Mouse (Mus musculus) brain, embryonic 18.5 days (tissue): Measurements from ENCODE around the gene Il1r2.

Source experiments
- DNase-seq: peaks from one replicate; pipeline ENCODE4 v3.0.0-alpha.2; 2012; ENCODE audit warnings: low read depth, low spot score

The Il1r2 gene

GRCm38 (mm10) chr1:40073779-40074178 lies at the start of gene Il1r2:
Gene Il1r2 (plus strand): TSS chr1:40074079.
- no peak for DNase-seq

GRCm38 (mm10) chr1:40024554-40025320 lies 49.1 kb upstream of the Il1r2 start:
- no peak for DNase-seq

- no peak for DNase-seq
Observed at GRCm38 (mm10) chr1:40025416-40025815, 48.5 kb upstream of the Il1r2 start.

- DNase-seq = no peak
Observed at GRCm38 (mm10) chr1:40027116-40027620, 46.7 kb upstream of the Il1r2 start.

GRCm38 (mm10) chr1:40028207-40028998 lies 45.5 kb upstream of the Il1r2 start:
- DNase-seq = no peak

- no peak for DNase-seq
Observed at GRCm38 (mm10) chr1:40029597-40029996, 44.3 kb upstream of the Il1r2 start.

- DNase-seq = no peak
Observed at GRCm38 (mm10) chr1:40030287-40030975, 43.4 kb upstream of the Il1r2 start.

- no peak for DNase-seq
Observed at GRCm38 (mm10) chr1:40030976-40031356, 42.9 kb upstream of the Il1r2 start.

GRCm38 (mm10) chr1:40031626-40032025 lies 42.3 kb upstream of the Il1r2 start:
- DNase-seq = no peak

GRCm38 (mm10) chr1:40033315-40033714 lies 40.6 kb upstream of the Il1r2 start:
- no peak for DNase-seq

GRCm38 (mm10) chr1:40033743-40034420 lies 40.0 kb upstream of the Il1r2 start:
- no peak for DNase-seq

GRCm38 (mm10) chr1:40037831-40038230 lies 36.0 kb upstream of the Il1r2 start:
- no peak for DNase-seq

GRCm38 (mm10) chr1:40045686-40046085 lies 28.2 kb upstream of the Il1r2 start:
- no peak for DNase-seq

- DNase-seq = no peak
Observed at GRCm38 (mm10) chr1:40046600-40046999, 27.3 kb upstream of the Il1r2 start.

GRCm38 (mm10) chr1:40051157-40051556 lies 22.7 kb upstream of the Il1r2 start:
- no peak for DNase-seq

GRCm38 (mm10) chr1:40052156-40052555 lies 21.7 kb upstream of the Il1r2 start:
- no peak for DNase-seq

- DNase-seq = no peak
Observed at GRCm38 (mm10) chr1:40053071-40053470, 20.8 kb upstream of the Il1r2 start.

GRCm38 (mm10) chr1:40055051-40055450 lies 18.8 kb upstream of the Il1r2 start:
- DNase-seq = no peak

GRCm38 (mm10) chr1:40055963-40056362 lies 17.9 kb upstream of the Il1r2 start:
- DNase-seq = no peak

GRCm38 (mm10) chr1:40057351-40057750 lies 16.5 kb upstream of the Il1r2 start:
- DNase-seq = no peak

- DNase-seq = no peak
Observed at GRCm38 (mm10) chr1:40058013-40058412, 15.9 kb upstream of the Il1r2 start.
